In the genomic region with DNA sequence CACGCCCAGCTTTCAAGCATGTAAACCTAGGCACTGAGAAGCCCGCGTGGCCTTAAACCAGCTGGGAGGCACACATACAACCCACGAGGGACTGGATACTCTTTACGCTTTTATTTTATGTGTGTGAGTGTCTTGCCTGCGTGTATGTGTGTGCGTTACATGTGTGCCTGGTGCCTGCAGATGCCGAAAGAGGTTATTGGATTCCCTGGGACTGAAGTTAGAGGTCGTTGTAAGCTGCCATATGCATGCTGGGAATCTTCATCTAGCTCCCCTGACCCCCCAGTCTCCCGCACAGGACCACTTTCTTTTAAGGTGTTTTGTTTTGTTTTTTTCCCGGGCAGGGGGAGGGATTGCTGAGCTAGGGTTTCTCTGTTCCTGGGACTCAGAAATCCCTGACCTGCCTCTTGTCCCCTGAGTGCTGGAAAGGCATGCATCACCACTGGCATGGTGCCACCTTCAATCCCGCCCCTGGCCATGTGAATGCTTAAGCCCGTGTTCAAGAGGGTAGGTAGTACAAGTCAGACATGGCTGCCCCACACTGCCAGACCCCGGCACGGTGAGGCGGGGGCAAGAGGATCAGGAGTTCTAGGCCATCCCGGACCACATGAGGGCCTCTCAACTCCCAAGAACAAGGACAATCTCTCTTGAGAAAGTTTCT, we compare ENCODE assay signal across 8 mouse cellular contexts. TPM values are rescaled to one million over a fixed set of nuclear protein-coding genes. Genes with fewer than 3 reads are reported as not detected.
DNase-seq lines count a peak whose midpoint lies in the region; ATAC-seq and TF ChIP-seq lines count a peak whose summit lies in the region.

No protein-coding gene starts in this region.

- H3K27me3 ChIP-seq in intestine, embryonic 15.5 days (replicated peaks): no peaks in the 10 kb centered on the region
- H3K27me3 ChIP-seq in liver, postnatal 0 days (ENCODE audit: insufficient read depth, low read length): no peaks in the 10 kb centered on the region

- TF ChIP-seq CTCF in liver, postnatal 0 days (IDR thresholded peaks at IDR 0.05; ENCODE audit: low read depth): no peak

- peak; percentile 82 for DNase-seq in 416B (ENCODE audit: low read depth)
- peak; percentile 81 for DNase-seq in adrenal gland, adult 2 months
- peak; percentile 37 to 58 for DNase-seq in gastrocnemius, adult 8-10 months (ENCODE audit: low spot score in 2 of 2)
- peak; percentile 72 for DNase-seq in liver, postnatal 0 days
- peak; percentile 20 to 24 for DNase-seq in spleen, adult 18-20 months
- DNase-seq in right cerebral cortex, postnatal 10 days (ENCODE audit: low spot score in 2 of 2): no peak

- no peak for TF ChIP-seq EP300 in liver, postnatal 0 days (IDR thresholded peaks at IDR 0.05; ENCODE audit: low read depth)

- H3K9me3 ChIP-seq in intestine, embryonic 15.5 days: no peaks in the 10 kb centered on the region
- no peaks in the 10 kb centered on the region for H3K9me3 ChIP-seq in liver, postnatal 0 days (ENCODE audit: low read length)

- H3K4me2 ChIP-seq in intestine, embryonic 15.5 days (replicated peaks): peak overlapping the region; percentile 99
- H3K4me2 ChIP-seq in liver, postnatal 0 days (ENCODE audit: low read depth, low read length): peak overlapping the region; percentile 91

- 0 out of 2 replicates have a peak, but pooled peaks cover 3% of the 10 kb centered on the region for H3K36me3 ChIP-seq in intestine, embryonic 15.5 days
- peaks cover 28% of the 10 kb centered on the region for H3K36me3 ChIP-seq in liver, postnatal 0 days (replicated peaks; ENCODE audit: insufficient read depth, low read length)

- no peak overlapping the region for H3K27ac ChIP-seq in intestine, embryonic 15.5 days
- peak overlapping the region; percentile 97 for H3K27ac ChIP-seq in liver, postnatal 0 days (ENCODE audit: low read depth)

- no peak for ATAC-seq in intestine, embryonic 15.5 days
- no peak for ATAC-seq in liver, postnatal 0 days
- ATAC-seq in frontal cortex, adult (ENCODE audit: low TSS enrichment): no peak

- H3K9ac ChIP-seq in intestine, embryonic 15.5 days: 0 out of 2 replicates have a peak overlapping the region, but pooled peaks have one; percentile 78
- H3K9ac ChIP-seq in liver, postnatal 0 days (replicated peaks): peak overlapping the region; percentile 81

- H3K4me3 ChIP-seq in intestine, embryonic 15.5 days (replicated peaks): peak overlapping the region; percentile 78
- peak overlapping the region; percentile 84 for H3K4me3 ChIP-seq in liver, postnatal 0 days (ENCODE audit: low read depth, low read length)

- peaks cover 26% of the 10 kb centered on the region for H3K4me1 ChIP-seq in intestine, embryonic 15.5 days (replicated peaks)
- H3K4me1 ChIP-seq in liver, postnatal 0 days (ENCODE audit: insufficient read depth): peaks cover 32% of the 10 kb centered on the region

- 46% methylated on average over 17 of the region's 17 CpGs for WGBS in intestine, embryonic 15.5 days
- 47% methylated on average over 17 of the region's 17 CpGs for WGBS in liver, postnatal 0 days (ENCODE audit: insufficient replicate concordance)

RNA-seq across cellular contexts. Expression of a gene that starts 2.7 kb away (rescaled TPM):
- 100 to 1,000 TPM; 144 to 291 TPM for total RNA-seq in adrenal gland, adult 2 months (2021)
- polyA plus RNA-seq in adrenal gland, adult 2 months (2012; rRNA removed): 220 and 344 TPM in 2 replicates
- total RNA-seq in gastrocnemius, adult 8-10 months (2022): 10 to 100 TPM in 3 of 4 experiments, 1 to 10 TPM in 1; 8.7 to 30.2 (median 14.9) TPM
- 61.8 and 64.0 TPM in 2 replicates for polyA plus RNA-seq in intestine, embryonic 15.5 days (2015; fragmentation: Nextera tagmentation; extraction: Ambion mirVana)
- polyA plus RNA-seq in liver, postnatal 0 days (2015; fragmentation: Nextera tagmentation; extraction: Ambion mirVana): 43.9 and 44.8 TPM in 2 replicates

RNA-seq across cellular contexts. Expression of a gene that starts 31.8 kb away (rescaled TPM):
- total RNA-seq in adrenal gland, adult 2 months (2021): 10 to 100 TPM; 58.9 to 64.1 TPM
- 121 and 138 TPM in 2 replicates for polyA plus RNA-seq in adrenal gland, adult 2 months (2012; rRNA removed)
- total RNA-seq in gastrocnemius, adult 8-10 months (2022): 10 to 100 TPM; 11.0 to 15.6 (median 14.0) TPM
- polyA plus RNA-seq in intestine, embryonic 15.5 days (2015; fragmentation: Nextera tagmentation; extraction: Ambion mirVana): 77.3 and 85.5 TPM in 2 replicates
- polyA plus RNA-seq in liver, postnatal 0 days (2015; fragmentation: Nextera tagmentation; extraction: Ambion mirVana): 15.9 and 18.4 TPM in 2 replicates

RNA-seq across cellular contexts. Expression of a gene that starts 32.6 kb away (rescaled TPM):
- total RNA-seq in adrenal gland, adult 2 months (2021): 10 to 100 TPM; 23.9 to 29.5 TPM
- polyA plus RNA-seq in adrenal gland, adult 2 months (2012; rRNA removed): 46.3 and 49.6 TPM in 2 replicates
- 10 to 100 TPM; 55.5 to 67.9 (median 62.9) TPM for total RNA-seq in gastrocnemius, adult 8-10 months (2022)
- 25.1 and 25.6 TPM in 2 replicates for polyA plus RNA-seq in intestine, embryonic 15.5 days (2015; fragmentation: Nextera tagmentation; extraction: Ambion mirVana)
- 7.4 and 8.7 TPM in 2 replicates for polyA plus RNA-seq in liver, postnatal 0 days (2015; fragmentation: Nextera tagmentation; extraction: Ambion mirVana)

RNA-seq across cellular contexts. Expression of a gene that starts 45.7 kb away (rescaled TPM):
- total RNA-seq in adrenal gland, adult 2 months (2021): 100 to 1,000 TPM; 138 to 139 TPM
- 331 and 352 TPM in 2 replicates for polyA plus RNA-seq in adrenal gland, adult 2 months (2012; rRNA removed)
- 10 to 100 TPM; 37.0 to 54.4 (median 47.1) TPM for total RNA-seq in gastrocnemius, adult 8-10 months (2022)
- polyA plus RNA-seq in intestine, embryonic 15.5 days (2015; fragmentation: Nextera tagmentation; extraction: Ambion mirVana): 248 and 256 TPM in 2 replicates
- polyA plus RNA-seq in liver, postnatal 0 days (2015; fragmentation: Nextera tagmentation; extraction: Ambion mirVana): 151 and 153 TPM in 2 replicates

RNA-seq across cellular contexts. Expression of a gene that starts 58.8 kb away (rescaled TPM):
- total RNA-seq in adrenal gland, adult 2 months (2021): 10 to 100 TPM; 16.0 to 18.4 TPM
- polyA plus RNA-seq in adrenal gland, adult 2 months (2012; rRNA removed): 39.2 and 47.2 TPM in 2 replicates
- 1 to 10 TPM; 2.5 to 4.1 (median 3.4) TPM for total RNA-seq in gastrocnemius, adult 8-10 months (2022)
- polyA plus RNA-seq in intestine, embryonic 15.5 days (2015; fragmentation: Nextera tagmentation; extraction: Ambion mirVana): 9.7 and 12.5 TPM in 2 replicates
- polyA plus RNA-seq in liver, postnatal 0 days (2015; fragmentation: Nextera tagmentation; extraction: Ambion mirVana): 4.3 and 5.0 TPM in 2 replicates

Comparison
In these comparisons a context has a peak if more than half of its experiments do, and no peak if none do; other contexts are left out.
1. DNase-seq: peak in 416B (single experiment), adrenal gland, adult 2 months (single experiment), gastrocnemius, adult 8-10 months (2 of 2), liver, postnatal 0 days (single experiment) and spleen, adult 18-20 months (2 of 2); none in right cerebral cortex, postnatal 10 days (0 of 2).